Mouse (Mus musculus) liver, embryonic 14.5 days (tissue): Measurements from ENCODE around the gene Rnf20. TPM values are rescaled to one million over a fixed set of nuclear protein-coding genes. Genes with fewer than 3 reads are reported as not detected.

ENCODE experiments used
- ATAC-seq: fragments of 200-750 bp; cut with Nextera tagmentation; 2 replicates; pipeline ENCODE4 v1.8.0; 2017; ENCODE audit warnings: moderate number of reproducible peaks, mild to moderate bottlenecking, moderate library complexity; ENCODE audit not compliant: insufficient read depth
- DNase-seq, 3 experiments: peaks; one replicate each; pipeline ENCODE4 v3.0.0-alpha.2; 2012 to 2013; ENCODE audit warnings: low read depth in 3 of 3, low spot score in 3 of 3
- H3K27ac ChIP-seq: fragments of 300-500 bp; sonication (generic); 2 replicates; pipeline ENCODE4 v1.5.1; 2014; ENCODE audit warnings: moderate library complexity, mild to moderate bottlenecking, control low read depth, inconsistent platforms
- H3K27me3 ChIP-seq: fragments of 300-500 bp; sonication (generic); 2 replicates; pipeline ENCODE4 v1.6.1; 2014; ENCODE audit warnings: mild to moderate bottlenecking, low read length, moderate library complexity; ENCODE audit not compliant: control insufficient read depth, insufficient read depth
- H3K36me3 ChIP-seq: fragments of 300-500 bp; sonication (generic); replicated peaks from 2 replicates; pipeline ENCODE4 v1.6.1; 2014; ENCODE audit warnings: low read depth; ENCODE audit not compliant: control insufficient read depth, insufficient read depth
- H3K4me1 ChIP-seq, 2 experiments: fragments of 200-500 bp in 1 of 2; fragments of 300-500 bp in 1 of 2; sonication (generic) in 1 of 2; replicated peaks; 2 replicates each; pipeline ENCODE4 v1.6.1; 2012 to 2014; ENCODE audit warnings: antibody characterized with exemption in 1 of 2, inconsistent platforms in 1 of 2, low read length in 1 of 2; ENCODE audit not compliant: control insufficient read depth in 2 of 2, insufficient read depth in 2 of 2
- H3K4me2 ChIP-seq: fragments of 300-500 bp; sonication (generic); 2 replicates; pipeline ENCODE4 v1.6.1; 2014; ENCODE audit warnings: low read depth, mild to moderate bottlenecking, control low read depth, moderate library complexity
- H3K4me3 ChIP-seq, 2 experiments: fragments of 200-500 bp in 1 of 2; fragments of 300-500 bp in 1 of 2; sonication (generic) in 1 of 2; 2 replicates each; pipeline ENCODE4 v1.5.1; 2012 to 2014; ENCODE audit warnings: low read depth in 2 of 2, low read length in 2 of 2, mild to moderate bottlenecking in 2 of 2, control low read depth in 1 of 2, inconsistent platforms in 1 of 2, moderate library complexity in 1 of 2; ENCODE audit not compliant: insufficient read depth in 1 of 2
- H3K9ac ChIP-seq: fragments of 300-500 bp; sonication (generic); replicated peaks from 2 replicates; pipeline ENCODE4 v1.6.1; 2014; ENCODE audit warnings: mild to moderate bottlenecking, control low read depth, moderate library complexity
- H3K9me3 ChIP-seq: fragments of 300-500 bp; sonication (generic); 2 replicates; pipeline ENCODE4 v1.6.1; 2016; ENCODE audit warnings: low read length, mixed read lengths; ENCODE audit not compliant: control insufficient read depth
- CTCF ChIP-seq: IDR thresholded peaks from 2 replicates; pipeline ENCODE4 v1.5.1; 2016; ENCODE audit warnings: antibody characterized with exemption, low read depth, control low read depth
- EP300 ChIP-seq: IDR thresholded peaks from 2 replicates; pipeline ENCODE4 v1.6.1; 2016; ENCODE audit warnings: antibody characterized with exemption, low read depth
- WGBS: fragments of 180-500 bp; shearing (Covaris S2); extraction: QIAGEN DNeasy Blood & Tissue Kit; methylation state at CpG from one replicate; pipeline ENCODE4 v1.1.7; 2014; ENCODE audit not compliant: insufficient replicate concordance; 5-methylcytosine and 5-hydroxymethylcytosine counted together
- polyA plus RNA-seq, 2 experiments: library from polyadenylated mRNA; depleted of rRNA in 1 of 2; stranded (reverse) in 1 of 2; unstranded in 1 of 2; fragments of >200 nt; fragmentation: Nextera tagmentation in 1 of 2; extraction: Ambion mirVana in 1 of 2; gene quantifications; 2 replicates each; pipeline versions ENCODE4 v1.2.1 to v1.2.3; 2012 to 2014

Gene Rnf20
- polyA plus RNA-seq, 2 experiments, result 14.5 to 15.7 TPM

GRCm38 (mm10) chr4:49637821-49638220 is 6.0 kb downstream of the Rnf20 start:
- Histone ChIP-seq H3K9ac (no peak overlapping the region), H3K4me2 (no peak overlapping the region), H3K9me3 (no peaks in the 10 kb centered on the region), H3K4me3 (no peak overlapping the region), H3K27me3 (no peaks in the 10 kb centered on the region), H3K4me1 (peaks cover 2 to 7% of the 10 kb centered on the region in 2 experiments; a peak in 3 of 4 replicates), H3K27ac (no peak overlapping the region), H3K36me3 (peaks cover 33% of the 10 kb centered on the region)
- TF ChIP-seq CTCF (no peak), EP300 (no peak)
- DNase-seq (no peak), ATAC-seq (no peak)
- WGBS, result 83% methylated on average over 11 of the region's 11 CpGs

DNA sequence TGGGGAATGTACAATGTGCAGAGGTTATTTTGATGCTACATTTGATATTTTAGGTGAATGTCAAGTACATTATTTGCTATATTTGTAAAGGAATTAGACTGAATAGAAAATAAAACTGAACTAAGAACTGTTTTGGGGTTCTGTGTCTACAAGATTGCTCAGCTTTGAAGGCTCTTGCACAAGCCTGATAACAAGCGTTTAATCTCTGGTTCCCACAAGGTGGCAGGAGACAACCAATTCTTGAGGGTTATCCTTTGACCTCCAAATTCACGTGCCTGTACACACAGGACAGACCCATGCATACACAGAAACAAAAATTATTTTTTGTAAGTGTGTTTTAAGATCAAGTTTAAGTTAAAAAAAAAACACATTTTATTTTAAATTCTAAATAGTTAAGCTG is 8.1 kb downstream of the Rnf20 start:
- peak; percentile 85 for ATAC-seq

DNA sequence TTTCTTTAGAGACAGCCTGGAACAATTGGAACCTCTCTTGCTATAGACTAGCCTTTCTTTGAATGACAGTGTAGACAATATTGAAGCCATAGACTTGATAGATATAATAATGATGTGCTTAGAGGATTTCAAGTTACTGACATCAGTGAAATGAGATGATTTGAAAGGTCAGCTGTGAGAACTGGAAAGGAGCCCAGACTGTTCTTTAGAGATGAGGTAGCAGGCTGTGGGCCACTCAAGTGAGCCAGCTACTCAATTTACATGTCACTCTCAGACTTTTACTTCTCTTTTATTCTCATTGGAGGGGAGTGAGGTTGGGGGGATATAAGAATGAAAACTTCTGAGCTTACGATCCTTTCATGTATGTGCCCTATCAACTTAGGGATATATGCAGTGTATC is 27.6 kb downstream of the Rnf20 start:
- H3K27me3 ChIP-seq, result no peaks in the 10 kb centered on the region
- H3K9ac ChIP-seq, result no peak overlapping the region
- H3K4me3 ChIP-seq, result no peak overlapping the region
- TF ChIP-seq CTCF, result no peak
- no peak for TF ChIP-seq EP300
- DNase-seq (no peak), ATAC-seq (no peak)
- no peak overlapping the region for H3K27ac ChIP-seq
- peaks cover 13% of the 10 kb centered on the region for H3K36me3 ChIP-seq
- 80% methylated on average over 1 of the region's 1 CpGs for WGBS
- no peak overlapping the region for H3K4me2 ChIP-seq
- H3K4me1 ChIP-seq, result no peaks in the 10 kb centered on the region
- no peaks in the 10 kb centered on the region for H3K9me3 ChIP-seq

More for the DNA sequence above, 8.1 kb downstream of the Rnf20 start:
- Histone ChIP-seq H3K4me3 (no peak overlapping the region), H3K9ac (no peak overlapping the region), H3K27me3 (no peaks in the 10 kb centered on the region), H3K27ac (no peak overlapping the region), H3K4me2 (no peak overlapping the region), H3K4me1 (0 out of 4 replicates have a peak, but pooled peaks cover 0 to 2% of the 10 kb centered on the region in 2 experiments), H3K36me3 (peaks cover 44% of the 10 kb centered on the region), H3K9me3 (no peaks in the 10 kb centered on the region)
- WGBS, result 8% methylated on average over 2 of the region's 2 CpGs
- DNase-seq, result peak; percentile 43 to 57 (median 54)
- peak; percentile 19; the same call in 1 of the 2 replicates for TF ChIP-seq CTCF
- peak; percentile 79 for TF ChIP-seq EP300

- Histone ChIP-seq H3K36me3 (peaks cover 3% of the 10 kb centered on the region), H3K4me2 (no peak overlapping the region), H3K4me1 (no peaks in the 10 kb centered on the region), H3K9ac (no peak overlapping the region), H3K27ac (no peak overlapping the region), H3K4me3 (no peak overlapping the region), H3K27me3 (no peaks in the 10 kb centered on the region), H3K9me3 (no peaks in the 10 kb centered on the region)
- 84% methylated on average over 9 of the region's 9 CpGs for WGBS
- no peak for ATAC-seq
- TF ChIP-seq CTCF, result no peak
- no peak for DNase-seq
These were observed 29.9 kb downstream of the Rnf20 start for GRCm38 (mm10) chr4:49661664-49662063.

GRCm38 (mm10) chr4:49662231-49662630 is 30.4 kb downstream of the Rnf20 start:
- Histone ChIP-seq H3K9me3 (no peaks in the 10 kb centered on the region), H3K27ac (no peak overlapping the region), H3K27me3 (no peaks in the 10 kb centered on the region), H3K4me3 (no peak overlapping the region), H3K9ac (no peak overlapping the region), H3K4me1 (no peaks in the 10 kb centered on the region), H3K4me2 (no peak overlapping the region), H3K36me3 (peaks cover 3% of the 10 kb centered on the region)
- WGBS, result 70% methylated on average over 4 of the region's 4 CpGs
- DNase-seq (no peak), ATAC-seq (no peak)
- TF ChIP-seq CTCF, result no peak
- no peak for TF ChIP-seq EP300
